Mouse (Mus musculus): ENCODE results near the gene Gpr21. TPM values are rescaled to one million over a fixed set of nuclear protein-coding genes. Genes with fewer than 3 reads are reported as not detected.
"Not testable (repeated sequence)": the region's sequence is repeated elsewhere in the genome, so short reads cannot be mapped to it uniquely, and the experiment has no call there.

Gene Gpr21
- 4.8 and 11.5 TPM in 2 replicates for polyA plus RNA-seq (2012; rRNA removed)

DNA sequence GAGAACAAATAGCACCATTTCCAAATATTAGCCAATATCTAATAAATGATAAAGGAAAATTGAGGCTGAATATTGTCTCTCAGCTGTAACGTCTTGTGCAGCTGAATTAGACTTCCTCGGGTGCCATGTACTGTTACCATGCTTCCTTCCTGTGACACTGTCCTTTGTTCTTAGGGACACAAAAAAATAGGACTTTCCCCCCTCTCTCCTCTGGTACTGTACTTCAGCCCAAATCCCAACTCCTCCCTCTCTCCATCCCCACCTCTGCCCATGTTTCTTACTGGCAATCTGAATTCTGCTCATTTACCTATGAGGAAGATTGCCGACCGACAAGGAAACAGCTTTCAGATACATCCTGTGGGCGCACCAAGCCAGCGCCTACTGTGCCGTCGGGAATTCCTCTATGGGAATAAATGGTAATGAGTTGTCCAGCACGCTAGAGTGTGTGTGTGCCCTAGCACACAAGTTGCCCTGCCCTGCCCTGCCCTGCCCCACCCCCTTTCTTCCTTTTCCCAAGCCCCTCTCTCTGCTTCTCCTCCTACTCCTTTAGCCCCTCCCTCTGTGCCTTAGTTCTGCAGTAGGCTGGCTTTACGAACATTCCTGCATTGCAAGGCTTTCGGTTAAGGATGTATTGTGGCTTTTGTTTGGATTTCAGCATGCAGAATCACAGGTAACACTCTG, at the start of gene Gpr21:
Gpr21 (plus strand) TSS at position 303 of the 681 bp plus-strand sequence.
- no peak for TF ChIP-seq CTCF (IDR thresholded peaks at IDR 0.05; ENCODE audit: borderline replicate concordance, extremely low read depth, insufficient read depth, insufficient read length)
- TF ChIP-seq POLR2A (IDR thresholded peaks at IDR 0.05; ENCODE audit: borderline replicate concordance, extremely low read depth, insufficient read depth, insufficient read length, poor library complexity, severe bottlenecking): no peak
- peak; percentile 84 for DNase-seq (ENCODE audit: low read depth)

DNA sequence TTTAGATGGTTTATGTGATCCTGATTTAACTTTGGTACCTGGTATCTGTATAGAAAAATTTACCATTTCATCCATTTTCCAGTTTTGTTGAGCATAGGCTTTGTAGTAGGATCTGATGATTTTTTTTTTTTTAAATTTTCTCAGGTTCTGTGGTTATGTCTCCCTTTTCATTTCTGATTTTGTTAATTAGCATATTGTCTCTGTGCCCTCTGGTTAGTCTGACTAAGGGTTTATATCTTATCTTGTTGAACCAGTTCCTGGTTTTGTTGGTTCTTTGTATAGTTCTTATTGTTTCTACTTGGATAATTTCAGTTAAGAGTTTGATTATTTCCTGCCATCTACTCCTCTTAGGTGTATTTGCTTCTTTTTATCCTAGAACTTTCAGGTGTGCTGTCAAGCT, 36.6 kb upstream of the Gpr21 start:
- TF ChIP-seq CTCF (IDR thresholded peaks at IDR 0.05; ENCODE audit: borderline replicate concordance, extremely low read depth, insufficient read depth, insufficient read length): no peak
- no peak for TF ChIP-seq POLR2A (IDR thresholded peaks at IDR 0.05; ENCODE audit: borderline replicate concordance, extremely low read depth, insufficient read depth, insufficient read length, poor library complexity, severe bottlenecking)
- DNase-seq (ENCODE audit: low read depth): no peak

DNA sequence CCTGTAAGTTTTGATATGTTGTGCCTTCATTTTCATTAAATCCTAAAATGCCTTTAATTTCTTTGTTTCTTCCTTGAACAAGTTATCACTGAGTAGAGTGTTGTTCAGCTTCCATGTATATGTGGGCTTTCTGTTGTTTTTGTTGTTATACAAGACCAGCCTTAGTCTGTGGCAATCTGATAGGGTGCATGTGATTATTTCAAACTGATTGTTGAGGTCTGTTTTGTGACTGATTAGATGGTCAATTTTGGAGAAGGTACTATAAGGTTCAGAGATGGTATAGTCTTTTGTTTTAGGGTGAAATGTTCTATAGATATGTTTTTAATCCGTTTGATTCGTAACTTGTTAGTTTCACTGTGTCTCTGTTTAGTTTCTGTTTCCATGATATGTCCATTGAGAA, 36.1 kb upstream of the Gpr21 start:
- DNase-seq (ENCODE audit: low read depth): no peak
- TF ChIP-seq POLR2A (IDR thresholded peaks at IDR 0.05; ENCODE audit: borderline replicate concordance, extremely low read depth, insufficient read depth, insufficient read length, poor library complexity, severe bottlenecking): no peak
- TF ChIP-seq CTCF (IDR thresholded peaks at IDR 0.05; ENCODE audit: borderline replicate concordance, extremely low read depth, insufficient read depth, insufficient read length): no peak

DNA sequence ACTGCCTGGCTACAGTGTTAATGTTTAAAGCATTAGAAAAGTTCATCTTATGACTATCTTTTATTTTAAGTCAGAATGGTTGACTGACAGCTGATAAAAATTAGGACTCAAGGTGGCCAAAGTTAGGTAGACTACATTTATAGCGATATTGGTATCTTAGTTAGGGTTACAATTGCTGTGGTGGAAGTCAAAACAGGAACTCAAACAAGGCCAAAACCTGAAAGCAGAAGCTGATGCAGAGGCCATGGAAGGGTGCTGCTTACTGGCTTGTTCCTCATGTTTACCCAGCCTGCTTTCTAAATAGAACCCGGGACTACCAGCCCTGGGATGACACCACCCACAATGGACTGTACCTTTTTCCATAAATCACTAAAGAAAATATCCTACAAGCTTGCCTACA, 32.0 kb upstream of the Gpr21 start:
- no peak for DNase-seq (ENCODE audit: low read depth)
- no peak for TF ChIP-seq POLR2A (IDR thresholded peaks at IDR 0.05; ENCODE audit: borderline replicate concordance, extremely low read depth, insufficient read depth, insufficient read length, poor library complexity, severe bottlenecking)
- no peak for TF ChIP-seq CTCF (IDR thresholded peaks at IDR 0.05; ENCODE audit: borderline replicate concordance, extremely low read depth, insufficient read depth, insufficient read length)

DNA sequence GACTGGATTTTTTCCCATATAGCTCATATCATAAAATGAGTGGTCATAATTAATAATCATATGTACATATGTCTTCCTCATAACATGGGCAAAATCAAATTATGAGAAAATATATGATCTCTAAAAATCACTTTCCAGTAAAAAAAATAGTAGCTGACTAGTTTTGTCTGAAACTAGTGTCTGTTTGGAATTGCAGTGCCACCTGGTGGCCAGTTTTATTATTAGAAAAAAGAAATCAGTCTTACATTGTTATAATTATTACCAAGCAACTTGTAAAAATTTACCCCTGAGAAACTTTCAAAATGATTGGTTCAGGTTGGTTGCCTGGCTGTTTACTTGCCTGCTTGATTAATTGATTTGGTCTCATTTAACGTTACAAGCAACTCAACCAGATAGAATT, 30.8 kb upstream of the Gpr21 start:
- peak; percentile 68 for DNase-seq (ENCODE audit: low read depth)
- TF ChIP-seq CTCF (IDR thresholded peaks at IDR 0.05; ENCODE audit: borderline replicate concordance, extremely low read depth, insufficient read depth, insufficient read length): no peak
- TF ChIP-seq POLR2A (IDR thresholded peaks at IDR 0.05; ENCODE audit: borderline replicate concordance, extremely low read depth, insufficient read depth, insufficient read length, poor library complexity, severe bottlenecking): no peak

DNA sequence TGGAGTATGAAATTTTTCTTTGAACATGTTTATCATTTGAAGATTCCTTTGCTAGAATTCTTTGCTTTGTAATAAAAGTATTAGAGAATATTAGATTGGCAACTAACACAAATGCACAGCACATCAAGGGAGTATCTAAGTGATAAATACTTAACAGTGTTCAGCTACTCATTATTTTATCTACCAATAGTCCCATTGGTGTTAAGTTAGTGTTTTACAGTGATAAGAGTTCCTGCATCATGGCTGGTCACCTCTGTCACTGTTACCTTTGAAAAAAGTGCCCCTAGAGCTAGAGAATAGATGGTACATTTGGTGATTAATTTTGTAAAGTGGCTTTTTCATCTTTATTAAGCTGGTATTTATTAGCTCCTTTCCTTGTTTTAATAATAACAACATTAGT, 29.7 kb upstream of the Gpr21 start:
- TF ChIP-seq CTCF (IDR thresholded peaks at IDR 0.05; ENCODE audit: borderline replicate concordance, extremely low read depth, insufficient read depth, insufficient read length) (no peak), POLR2A (IDR thresholded peaks at IDR 0.05; ENCODE audit: borderline replicate concordance, extremely low read depth, insufficient read depth, insufficient read length, poor library complexity, severe bottlenecking) (no peak)

DNA sequence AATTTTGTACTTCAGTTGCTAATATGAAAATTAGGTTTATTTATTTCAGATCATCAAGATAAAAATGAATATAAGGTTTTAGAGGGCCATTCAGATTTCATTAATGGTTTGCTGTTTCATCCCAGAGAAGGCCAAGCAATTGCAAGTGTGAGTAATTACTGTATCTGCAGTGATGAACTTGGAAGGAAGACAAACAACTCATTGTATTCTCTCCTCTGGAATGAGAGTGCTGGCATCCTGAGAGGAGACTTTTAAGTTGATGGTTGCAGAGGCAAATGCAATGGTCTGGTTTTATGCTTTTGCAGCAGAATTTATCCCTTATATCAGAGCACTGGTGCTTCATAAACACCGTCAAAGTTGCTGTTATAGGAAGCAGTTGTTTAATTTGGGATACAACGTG, 27.2 kb upstream of the Gpr21 start:
- DNase-seq (ENCODE audit: low read depth): no peak
- no peak for TF ChIP-seq CTCF (IDR thresholded peaks at IDR 0.05; ENCODE audit: borderline replicate concordance, extremely low read depth, insufficient read depth, insufficient read length)
- TF ChIP-seq POLR2A (IDR thresholded peaks at IDR 0.05; ENCODE audit: borderline replicate concordance, extremely low read depth, insufficient read depth, insufficient read length, poor library complexity, severe bottlenecking): no peak

More for the DNA sequence above, 29.7 kb upstream of the Gpr21 start:
- no peak for DNase-seq (ENCODE audit: low read depth)

DNA sequence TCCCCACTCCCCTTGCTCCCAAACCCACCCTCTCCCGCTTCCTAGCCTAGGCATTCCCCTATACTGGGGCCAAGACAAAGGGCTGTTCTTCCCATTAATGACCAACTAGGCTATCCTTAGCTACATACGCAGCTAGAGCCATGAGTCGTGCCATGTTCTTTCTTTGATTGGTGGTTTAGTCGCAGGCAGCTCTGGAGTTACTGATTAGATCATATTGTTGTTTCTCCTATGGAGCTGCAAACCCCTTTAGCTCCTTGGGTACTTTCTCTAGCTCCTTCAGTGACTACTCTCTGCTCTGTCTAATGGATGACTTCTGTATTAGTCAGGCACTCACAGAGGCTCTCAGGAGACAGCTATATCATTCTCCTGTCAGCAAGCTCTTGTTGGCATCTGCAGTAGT, 18.8 kb upstream of the Gpr21 start:
- no peak for TF ChIP-seq POLR2A (IDR thresholded peaks at IDR 0.05; ENCODE audit: borderline replicate concordance, extremely low read depth, insufficient read depth, insufficient read length, poor library complexity, severe bottlenecking)
- TF ChIP-seq CTCF (IDR thresholded peaks at IDR 0.05; ENCODE audit: borderline replicate concordance, extremely low read depth, insufficient read depth, insufficient read length): no peak
- DNase-seq (ENCODE audit: low read depth): no peak

DNA sequence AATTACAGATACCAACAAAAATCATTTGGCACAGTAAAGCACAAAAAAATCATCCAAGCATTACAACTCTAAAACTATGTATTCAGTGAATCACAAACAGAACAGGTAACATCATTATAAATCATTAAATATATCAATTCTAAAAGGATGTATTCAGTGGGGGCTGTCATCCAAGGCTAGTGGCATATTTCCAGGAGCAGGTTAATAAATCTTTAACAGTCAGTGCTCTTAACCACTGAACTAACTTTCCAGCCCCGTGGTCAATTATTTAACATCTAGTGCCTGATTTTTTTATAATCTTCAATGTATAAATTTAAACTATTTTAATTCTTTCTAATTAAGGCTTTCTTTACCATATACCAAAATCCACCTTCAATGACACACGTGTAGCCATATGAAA, 10.3 kb upstream of the Gpr21 start:
- DNase-seq (ENCODE audit: low read depth): not testable (repeated sequence)

DNA sequence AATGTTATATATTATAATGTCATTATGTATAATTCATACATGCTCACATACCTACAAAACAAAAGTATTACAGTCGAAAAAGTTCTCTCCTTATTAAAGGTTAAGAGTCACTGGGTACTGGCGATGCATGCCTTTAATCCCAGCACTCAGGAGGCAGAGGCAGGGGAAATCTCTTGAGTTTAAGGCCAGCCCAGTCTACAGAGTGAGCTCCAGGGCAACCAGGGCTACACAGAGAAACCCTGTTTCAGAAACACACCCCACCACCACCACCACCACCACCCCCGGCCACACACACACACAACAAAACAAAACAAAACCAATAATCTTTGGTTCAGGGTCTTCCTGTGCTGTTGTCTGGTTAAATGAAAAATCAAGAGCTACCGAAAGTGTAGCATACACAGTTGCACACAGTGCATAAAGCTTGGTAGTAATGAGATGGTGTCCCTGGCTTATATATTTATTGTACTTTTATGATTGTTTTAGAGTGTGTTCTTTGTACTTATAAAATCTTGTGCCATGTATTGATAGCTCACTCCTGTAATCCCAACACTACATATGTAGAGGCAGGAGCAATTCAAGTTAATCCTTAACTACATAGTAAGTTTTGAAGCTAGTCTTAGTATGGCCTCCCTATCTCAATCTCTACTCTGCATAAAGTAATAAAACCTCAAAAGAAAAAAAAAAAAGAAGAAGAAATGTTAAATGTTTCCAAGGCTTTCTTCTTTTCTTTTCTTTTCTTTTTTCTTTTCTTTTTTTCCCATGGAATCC, 4.8 kb upstream of the Gpr21 start:
- TF ChIP-seq CTCF (IDR thresholded peaks at IDR 0.05; ENCODE audit: borderline replicate concordance, extremely low read depth, insufficient read depth, insufficient read length) (no peak), POLR2A (IDR thresholded peaks at IDR 0.05; ENCODE audit: borderline replicate concordance, extremely low read depth, insufficient read depth, insufficient read length, poor library complexity, severe bottlenecking) (no peak)
- DNase-seq (ENCODE audit: low read depth): no peak

DNA sequence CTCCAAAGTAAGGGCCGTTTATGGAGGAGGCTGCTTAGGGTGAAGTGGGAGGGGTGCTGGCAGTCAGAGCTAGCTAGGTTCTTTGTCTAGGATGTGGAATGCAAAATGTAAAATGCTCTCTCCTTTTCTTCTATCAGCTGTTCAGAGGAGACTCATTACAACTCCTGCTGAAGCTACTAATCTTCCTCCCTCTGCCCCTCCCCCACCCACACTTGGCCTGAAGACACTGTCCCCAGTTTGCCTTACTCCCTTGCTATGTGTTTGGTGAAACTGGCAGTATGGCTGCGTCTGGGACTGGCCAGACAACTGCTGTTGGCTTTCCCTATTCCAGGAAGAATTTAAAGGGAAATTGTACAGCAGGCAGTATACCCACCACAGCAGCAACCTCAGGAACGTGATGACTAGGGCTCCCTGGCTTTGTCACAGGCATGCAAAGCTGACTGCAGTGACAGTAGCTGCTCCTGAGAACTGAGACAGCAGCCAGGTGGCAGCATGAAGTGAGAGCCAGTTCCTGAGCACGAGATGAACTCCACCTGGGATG, 860 bp downstream of the Gpr21 start:
- DNase-seq (ENCODE audit: low read depth): peak; percentile 81
- TF ChIP-seq POLR2A (IDR thresholded peaks at IDR 0.05; ENCODE audit: borderline replicate concordance, extremely low read depth, insufficient read depth, insufficient read length, poor library complexity, severe bottlenecking): no peak
- no peak for TF ChIP-seq CTCF (IDR thresholded peaks at IDR 0.05; ENCODE audit: borderline replicate concordance, extremely low read depth, insufficient read depth, insufficient read length)

All from brain, embryonic 14.5 days (tissue).